Comparison of ENCODE assay signal across 10 mouse cellular contexts in the genomic region with DNA sequence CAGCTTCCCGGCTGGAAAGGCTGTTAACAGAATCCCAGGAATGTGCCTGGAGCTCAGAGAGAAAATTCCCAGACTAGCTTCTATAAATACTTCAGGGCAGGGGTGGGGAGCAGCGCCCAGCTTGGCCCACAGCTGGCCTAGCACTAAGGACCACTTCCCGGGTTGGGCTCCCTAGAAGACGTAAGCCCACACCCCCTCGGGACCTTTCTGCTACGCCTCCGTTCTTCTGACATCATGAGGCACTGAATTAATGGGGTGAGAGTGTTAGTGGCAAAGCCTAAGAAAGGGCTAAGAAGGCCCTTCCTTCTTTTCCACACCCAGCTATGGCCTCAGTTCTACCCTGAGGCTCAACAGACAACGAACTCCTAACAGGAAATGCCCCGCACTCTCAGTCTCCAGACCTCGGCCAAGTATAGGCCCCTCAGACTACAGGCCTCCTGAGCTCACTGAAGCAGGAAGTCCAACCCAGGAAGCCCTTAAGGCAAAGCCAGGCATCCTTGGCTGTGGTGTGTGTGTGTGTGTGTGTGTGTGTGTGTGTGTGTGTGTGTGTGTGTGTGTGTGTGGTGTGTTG. TPM values are rescaled to one million over a fixed set of nuclear protein-coding genes. Genes with fewer than 3 reads are reported as not detected.
A peak's percentile ranks its signal among the peaks of the same experiment; 100 is the strongest.
DNase-seq lines count a peak whose midpoint lies in the region; ATAC-seq and TF ChIP-seq lines count a peak whose summit lies in the region.
"Had no signal": no experiment of that assay in that cellular context is flagged by ENCODE, and none has a peak within 500 bp of the region (broad histone marks: within the 10 kb centered on the region; RNA-seq: fewer than 3 reads in every experiment).

No protein-coding gene starts in this region.

- DNase-seq in stomach, postnatal 0 days (ENCODE audit: low spot score): no peak
- DNase-seq in left cerebral cortex, postnatal 10 days (ENCODE audit: extremely low spot score in 1 of 2, low spot score in 2 of 2): no peak
- DNase-seq: adrenal gland, postnatal 10 days had no signal

- H3K27ac ChIP-seq in neural tube, embryonic 13.5 days (replicated peaks): peak overlapping the region; percentile 46; the same call in 1 of the 2 replicates
- H3K27ac ChIP-seq in neural tube, embryonic 15.5 days (replicated peaks): no peak overlapping the region
- peak overlapping the region; percentile 43 for H3K27ac ChIP-seq in heart, embryonic 11.5 days (ENCODE audit: low read depth, low read length)
- H3K27ac ChIP-seq in limb, embryonic 15.5 days: peak overlapping the region; percentile 78
- peak overlapping the region; percentile 80 for H3K27ac ChIP-seq in stomach, postnatal 0 days (replicated peaks)

- no peaks in the 10 kb centered on the region for H3K9me3 ChIP-seq in neural tube, embryonic 13.5 days
- H3K9me3 ChIP-seq in neural tube, embryonic 15.5 days (replicated peaks): no peaks in the 10 kb centered on the region
- H3K9me3 ChIP-seq in heart, embryonic 11.5 days (replicated peaks; ENCODE audit: control insufficient read depth, low read length): no peaks in the 10 kb centered on the region
- H3K9me3 ChIP-seq in limb, embryonic 15.5 days: no peaks in the 10 kb centered on the region
- no peaks in the 10 kb centered on the region for H3K9me3 ChIP-seq in stomach, postnatal 0 days (ENCODE audit: control insufficient read depth, low read length)

- no peak overlapping the region for H3K4me2 ChIP-seq in neural tube, embryonic 13.5 days
- H3K4me2 ChIP-seq in neural tube, embryonic 15.5 days: no peak overlapping the region
- H3K4me2 ChIP-seq in heart, embryonic 11.5 days: no peak overlapping the region
- no peak overlapping the region for H3K4me2 ChIP-seq in limb, embryonic 15.5 days
- no peak overlapping the region for H3K4me2 ChIP-seq in stomach, postnatal 0 days (replicated peaks; ENCODE audit: low read depth)

- no peak for ATAC-seq in neural tube, embryonic 13.5 days (ENCODE audit: low read depth)
- no peak for ATAC-seq in neural tube, embryonic 15.5 days (ENCODE audit: low FRiP score)
- no peak for ATAC-seq in heart, embryonic 11.5 days (replicated peaks; ENCODE audit: insufficient number of reproducible peaks, low FRiP score, low TSS enrichment)
- peak; percentile 61 for ATAC-seq in limb, embryonic 15.5 days (ENCODE audit: insufficient number of reproducible peaks, low FRiP score, low TSS enrichment, low read depth)
- peak; percentile 43; the same call in 1 of the 2 replicates for ATAC-seq in stomach, postnatal 0 days (ENCODE audit: low FRiP score, low TSS enrichment)
- ATAC-seq in megakaryocyte-erythroid progenitor cell, adult 5-6 weeks (replicated peaks; ENCODE audit: low FRiP score, low TSS enrichment, poor library complexity, severe bottlenecking): no peak

- H3K36me3 ChIP-seq in neural tube, embryonic 13.5 days: no peaks in the 10 kb centered on the region
- H3K36me3 ChIP-seq in neural tube, embryonic 15.5 days: no peaks in the 10 kb centered on the region
- no peaks in the 10 kb centered on the region for H3K36me3 ChIP-seq in heart, embryonic 11.5 days (ENCODE audit: control insufficient read depth, insufficient read depth, low read length)
- H3K36me3 ChIP-seq in limb, embryonic 15.5 days: no peaks in the 10 kb centered on the region
- no peaks in the 10 kb centered on the region for H3K36me3 ChIP-seq in stomach, postnatal 0 days (ENCODE audit: control insufficient read depth, insufficient read depth, low read length)

- H3K4me1 ChIP-seq in neural tube, embryonic 13.5 days (replicated peaks): peaks cover 68% of the 10 kb centered on the region
- peaks cover 64% of the 10 kb centered on the region for H3K4me1 ChIP-seq in neural tube, embryonic 15.5 days
- H3K4me1 ChIP-seq in heart, embryonic 11.5 days (ENCODE audit: control insufficient read depth, insufficient read depth, low read length): peaks cover 31% of the 10 kb centered on the region
- H3K4me1 ChIP-seq in limb, embryonic 15.5 days: peaks cover 53% of the 10 kb centered on the region
- peaks cover 21% of the 10 kb centered on the region for H3K4me1 ChIP-seq in stomach, postnatal 0 days (replicated peaks; ENCODE audit: control insufficient read depth, insufficient read depth)

- H3K27me3 ChIP-seq in neural tube, embryonic 13.5 days: no peaks in the 10 kb centered on the region
- no peaks in the 10 kb centered on the region for H3K27me3 ChIP-seq in neural tube, embryonic 15.5 days (replicated peaks)
- H3K27me3 ChIP-seq in heart, embryonic 11.5 days (ENCODE audit: control insufficient read depth, insufficient read depth, low read length): no peaks in the 10 kb centered on the region
- no peaks in the 10 kb centered on the region for H3K27me3 ChIP-seq in limb, embryonic 15.5 days
- no peaks in the 10 kb centered on the region for H3K27me3 ChIP-seq in stomach, postnatal 0 days (ENCODE audit: control insufficient read depth, insufficient read depth, low read length)

- no peak overlapping the region for H3K4me3 ChIP-seq in neural tube, embryonic 13.5 days
- no peak overlapping the region for H3K4me3 ChIP-seq in neural tube, embryonic 15.5 days (replicated peaks)
- H3K4me3 ChIP-seq in heart, embryonic 11.5 days (ENCODE audit: low read depth, low read length): no peak overlapping the region
- H3K4me3 ChIP-seq in limb, embryonic 15.5 days: no peak overlapping the region
- H3K4me3 ChIP-seq in stomach, postnatal 0 days (ENCODE audit: low read depth, low read length): no peak overlapping the region

- intact Hi-C loops in left cerebral cortex, postnatal 10 days (cut with DNase I): loop anchor here (5.0 kb wide), 1 partner anchor 51 kb away; a partner anchor contains a TSS

- H3K9ac ChIP-seq in neural tube, embryonic 13.5 days: no peak overlapping the region
- no peak overlapping the region for H3K9ac ChIP-seq in neural tube, embryonic 15.5 days (replicated peaks)
- H3K9ac ChIP-seq in heart, embryonic 11.5 days (ENCODE audit: low read depth, low read length): 0 out of 2 replicates have a peak overlapping the region, but pooled peaks have one; percentile 0
- H3K9ac ChIP-seq in limb, embryonic 15.5 days: no peak overlapping the region
- H3K9ac ChIP-seq in stomach, postnatal 0 days (ENCODE audit: low read length): no peak overlapping the region

- no peak for TF ChIP-seq CTCF in stomach, postnatal 0 days (IDR thresholded peaks at IDR 0.05; ENCODE audit: low read depth)

- 48% methylated on average over 10 of the region's 10 CpGs for WGBS in neural tube, embryonic 13.5 days
- WGBS in neural tube, embryonic 15.5 days: 61% methylated on average over 10 of the region's 10 CpGs
- WGBS in heart, embryonic 11.5 days (ENCODE audit: insufficient replicate concordance): 21% methylated on average over 10 of the region's 10 CpGs
- WGBS in limb, embryonic 15.5 days: 10% methylated on average over 10 of the region's 10 CpGs
- 24% methylated on average over 10 of the region's 10 CpGs for WGBS in stomach, postnatal 0 days

- no peak for TF ChIP-seq EP300 in stomach, postnatal 0 days (optimal IDR thresholded peaks at IDR 0.05)

RNA-seq across cellular contexts. Expression of a gene that starts 51.5 kb away (rescaled TPM):
- 0.78 TPM in 1 of 2 replicates, not detected in the other for polyA plus RNA-seq in neural tube, embryonic 13.5 days (2015; fragmentation: Nextera tagmentation; extraction: Ambion mirVana)
- polyA plus RNA-seq in neural tube, embryonic 15.5 days (2015; fragmentation: Nextera tagmentation; extraction: Ambion mirVana): 0.26 TPM in 1 of 2 replicates, not detected in the other
- polyA plus RNA-seq in heart, embryonic 11.5 days (2014; fragmentation: Nextera tagmentation; extraction: Ambion mirVana): not detected in 2 replicates
- not detected in 2 replicates for polyA plus RNA-seq in limb, embryonic 15.5 days (2015; fragmentation: Nextera tagmentation; extraction: Ambion mirVana)
- polyA plus RNA-seq in stomach, postnatal 0 days (2015; fragmentation: Nextera tagmentation; extraction: Ambion mirVana): not detected in 2 replicates
- total RNA-seq in megakaryocyte-erythroid progenitor cell, adult 5-6 weeks (2014; fragmentation: Nextera tagmentation): not detected in 2 replicates
- total RNA-seq in megakaryocyte-erythroid progenitor cell, adult 5-6 weeks (2017): not detected in 2 replicates
- total RNA-seq in left cerebral cortex, postnatal 10 days (2021): under 1 TPM in 1 of 2 experiments, not detected in 1; 0.56 TPM
- total RNA-seq: adrenal gland, postnatal 10 days; heart, postnatal 14 days had no signal
- polyA plus RNA-seq: neural tube, embryonic 14.5 days had no signal

Comparison
In these comparisons a context has a peak if more than half of its experiments do, and no peak if none do; other contexts are left out.
1. ATAC-seq: peak in limb, embryonic 15.5 days (single experiment) and stomach, postnatal 0 days (single experiment); none in neural tube, embryonic 13.5 days (single experiment), neural tube, embryonic 15.5 days (single experiment), heart, embryonic 11.5 days (single experiment) and megakaryocyte-erythroid progenitor cell, adult 5-6 weeks (single experiment).